Mouse (Mus musculus): ENCODE measurements around the gene Acod1. TPM values are rescaled to one million over a fixed set of nuclear protein-coding genes. Genes with fewer than 3 reads are reported as not detected.

The Acod1 gene
- polyA plus RNA-seq, 1 experiment, result not detected

GRCm38 (mm10) chr14:103058998-103059397 is 12.2 kb downstream of the Acod1 start:
- Histone ChIP-seq H3K27ac (ENCODE audit: insufficient read depth, low read depth, low read length) (no peak overlapping the region), H3K27me3 (replicated peaks; ENCODE audit: control insufficient read depth, insufficient read depth, low read length) (no peaks in the 10 kb centered on the region), H3K36me3 (ENCODE audit: control insufficient read depth, insufficient read depth, low read length) (no peaks in the 10 kb centered on the region), H3K4me1 (ENCODE audit: control insufficient read depth, insufficient read depth, low read length) (no peaks in the 10 kb centered on the region), H3K4me3 (ENCODE audit: insufficient read depth, low read depth, low read length) (no peak overlapping the region)
- 39% methylated on average over 1 of the region's 1 CpGs for WGBS
- TF ChIP-seq POLR2A (IDR thresholded peaks at IDR 0.05; ENCODE audit: low read depth, low read length) (no peak), CTCF (conservative IDR thresholded peaks at IDR 0.05; ENCODE audit: insufficient read depth, insufficient read length, low read depth, low read length) (no peak)
- no peak for DNase-seq

- TF ChIP-seq POLR2A (IDR thresholded peaks at IDR 0.05; ENCODE audit: low read depth, low read length) (no peak), CTCF (conservative IDR thresholded peaks at IDR 0.05; ENCODE audit: insufficient read depth, insufficient read length, low read depth, low read length) (no peak)
- H3K27ac ChIP-seq (ENCODE audit: insufficient read depth, low read depth, low read length), result no peak overlapping the region
- DNase-seq, result no peak
- no peaks in the 10 kb centered on the region for H3K4me1 ChIP-seq (ENCODE audit: control insufficient read depth, insufficient read depth, low read length)
- WGBS, result 82% methylated on average over 10 of the region's 10 CpGs
- no peaks in the 10 kb centered on the region for H3K27me3 ChIP-seq (replicated peaks; ENCODE audit: control insufficient read depth, insufficient read depth, low read length)
- no peak overlapping the region for H3K4me3 ChIP-seq (ENCODE audit: insufficient read depth, low read depth, low read length)
- H3K36me3 ChIP-seq (ENCODE audit: control insufficient read depth, insufficient read depth, low read length), result no peaks in the 10 kb centered on the region
Measured at GRCm38 (mm10) chr14:103059495-103059894, 12.7 kb downstream of the Acod1 start.

- Histone ChIP-seq H3K27me3 (replicated peaks; ENCODE audit: control insufficient read depth, insufficient read depth, low read length) (no peaks in the 10 kb centered on the region), H3K4me1 (ENCODE audit: control insufficient read depth, insufficient read depth, low read length) (peaks cover 4% of the 10 kb centered on the region; the same call in 1 of the 2 replicates), H3K36me3 (ENCODE audit: control insufficient read depth, insufficient read depth, low read length) (no peaks in the 10 kb centered on the region), H3K4me3 (ENCODE audit: insufficient read depth, low read depth, low read length) (no peak overlapping the region), H3K27ac (ENCODE audit: insufficient read depth, low read depth, low read length) (no peak overlapping the region)
- TF ChIP-seq POLR2A (IDR thresholded peaks at IDR 0.05; ENCODE audit: low read depth, low read length) (no peak), CTCF (conservative IDR thresholded peaks at IDR 0.05; ENCODE audit: insufficient read depth, insufficient read length, low read depth, low read length) (peak; percentile 70)
- WGBS, result 12% methylated on average over 10 of the region's 10 CpGs
- DNase-seq, result peak; percentile 83
Measured at GRCm38 (mm10) chr14:103065294-103066167, 18.8 kb downstream of the Acod1 start.

- Histone ChIP-seq H3K4me3 (ENCODE audit: insufficient read depth, low read depth, low read length) (peak overlapping the region; percentile 41), H3K36me3 (ENCODE audit: control insufficient read depth, insufficient read depth, low read length) (no peaks in the 10 kb centered on the region; the same call in 1 of the 2 replicates), H3K4me1 (ENCODE audit: control insufficient read depth, insufficient read depth, low read length) (peaks cover 8% of the 10 kb centered on the region; the same call in 1 of the 2 replicates), H3K27ac (ENCODE audit: insufficient read depth, low read depth, low read length) (peak overlapping the region; percentile 63), H3K27me3 (replicated peaks; ENCODE audit: control insufficient read depth, insufficient read depth, low read length) (no peaks in the 10 kb centered on the region)
- WGBS, result 12% methylated on average over 12 of the region's 12 CpGs
- TF ChIP-seq CTCF (conservative IDR thresholded peaks at IDR 0.05; ENCODE audit: insufficient read depth, insufficient read length, low read depth, low read length), result no peak; the same call in 1 of the 2 replicates
- TF ChIP-seq POLR2A (IDR thresholded peaks at IDR 0.05; ENCODE audit: low read depth, low read length), result no peak
- DNase-seq, result no peak
Measured at GRCm38 (mm10) chr14:103069465-103069863, 22.7 kb downstream of the Acod1 start.

GRCm38 (mm10) chr14:103069864-103070611 is 23.3 kb downstream of the Acod1 start, which contains the start of gene Cln5:
TSS of gene Cln5 (plus strand) at chr14:103070216.
- Histone ChIP-seq H3K27ac (ENCODE audit: insufficient read depth, low read depth, low read length) (peak within 1 kb of the TSS; percentile 75), H3K4me1 (ENCODE audit: control insufficient read depth, insufficient read depth, low read length) (peaks cover 8% of the 10 kb centered on the region; the same call in 1 of the 2 replicates), H3K4me3 (ENCODE audit: insufficient read depth, low read depth, low read length) (peak within 1 kb of the TSS; percentile 73), H3K27me3 (replicated peaks; ENCODE audit: control insufficient read depth, insufficient read depth, low read length) (no peaks in the 10 kb centered on the region), H3K36me3 (ENCODE audit: control insufficient read depth, insufficient read depth, low read length) (no peaks in the 10 kb centered on the region; the same call in 1 of the 2 replicates)
- TF ChIP-seq CTCF (conservative IDR thresholded peaks at IDR 0.05; ENCODE audit: insufficient read depth, insufficient read length, low read depth, low read length), result peak; percentile 28
- peak; percentile 73 for TF ChIP-seq POLR2A (IDR thresholded peaks at IDR 0.05; ENCODE audit: low read depth, low read length)
- DNase-seq, result peak; percentile 97
- under 1% methylated on average over 65 of the region's 65 CpGs for WGBS

- Histone ChIP-seq H3K27me3 (replicated peaks; ENCODE audit: control insufficient read depth, insufficient read depth, low read length) (no peaks in the 10 kb centered on the region), H3K4me1 (ENCODE audit: control insufficient read depth, insufficient read depth, low read length) (peaks cover 8% of the 10 kb centered on the region; the same call in 1 of the 2 replicates), H3K4me3 (ENCODE audit: insufficient read depth, low read depth, low read length) (peak overlapping the region; percentile 73), H3K27ac (ENCODE audit: insufficient read depth, low read depth, low read length) (peak overlapping the region; percentile 75), H3K36me3 (ENCODE audit: control insufficient read depth, insufficient read depth, low read length) (no peaks in the 10 kb centered on the region; the same call in 1 of the 2 replicates)
- TF ChIP-seq POLR2A (IDR thresholded peaks at IDR 0.05; ENCODE audit: low read depth, low read length) (no peak), CTCF (conservative IDR thresholded peaks at IDR 0.05; ENCODE audit: insufficient read depth, insufficient read length, low read depth, low read length) (no peak)
- no peak for DNase-seq
- WGBS, result 1% methylated on average over 10 of the region's 10 CpGs
Measured at GRCm38 (mm10) chr14:103070790-103071189, 24.0 kb downstream of the Acod1 start.

All from kidney, adult 2 months (tissue).